Mouse (Mus musculus) hindbrain, postnatal 0 days (tissue): ENCODE data around the gene Rmnd5a. TPM values are rescaled to one million over a fixed set of nuclear protein-coding genes. Genes with fewer than 3 reads are reported as not detected.

Source experiments
- ATAC-seq: fragments of 200-750 bp; cut with Nextera tagmentation; 2 replicates; pipeline ENCODE4 v1.8.0; 2017; ENCODE audit warnings: mild to moderate bottlenecking, moderate TSS enrichment, moderate library complexity
- DNase-seq: peaks from one replicate; pipeline ENCODE4 v3.0.0-alpha.2; 2015; ENCODE audit warnings: low spot score
- H3K27ac ChIP-seq: fragments of 300-500 bp; sonication (generic); 2 replicates; pipeline ENCODE4 v1.5.1; 2014; ENCODE audit warnings: mild to moderate bottlenecking
- H3K27me3 ChIP-seq: fragments of 300-500 bp; sonication (generic); 2 replicates; pipeline ENCODE4 v1.6.1; 2014; ENCODE audit warnings: low read length, mixed read lengths; ENCODE audit not compliant: insufficient read depth
- H3K36me3 ChIP-seq: fragments of 300-500 bp; sonication (generic); 2 replicates; pipeline ENCODE4 v1.6.1; 2014; ENCODE audit warnings: low read length, mixed read lengths; ENCODE audit not compliant: insufficient read depth
- H3K4me1 ChIP-seq: fragments of 300-500 bp; sonication (generic); 2 replicates; pipeline ENCODE4 v1.6.1; 2014; ENCODE audit warnings: antibody characterized with exemption, low read length, mixed read lengths; ENCODE audit not compliant: insufficient read depth
- H3K4me2 ChIP-seq: fragments of 300-500 bp; sonication (generic); 2 replicates; pipeline ENCODE4 v1.6.1; 2014; ENCODE audit warnings: low read depth, mild to moderate bottlenecking, low read length, moderate library complexity, mixed read lengths
- H3K4me3 ChIP-seq: fragments of 300-500 bp; sonication (generic); 2 replicates; pipeline ENCODE4 v1.5.1; 2014; ENCODE audit warnings: low read length
- H3K9ac ChIP-seq: fragments of 300-500 bp; sonication (generic); replicated peaks from 2 replicates; pipeline ENCODE4 v1.6.1; 2014; ENCODE audit warnings: mild to moderate bottlenecking, low read length, moderate library complexity, mixed read lengths
- H3K9me3 ChIP-seq: fragments of 300-500 bp; sonication (generic); 2 replicates; pipeline ENCODE4 v1.6.1; 2016; ENCODE audit warnings: low read length, mixed read lengths
- CTCF ChIP-seq: IDR thresholded peaks from 2 replicates; pipeline ENCODE4 v1.5.1; 2016; ENCODE audit warnings: antibody characterized with exemption, control low read depth, low read depth
- WGBS: fragments of 180-500 bp; shearing (Covaris S2); extraction: QIAGEN DNeasy Blood & Tissue Kit; methylation state at CpG from one replicate; pipeline ENCODE4 v1.1.7; 2014; 5-methylcytosine and 5-hydroxymethylcytosine counted together
- polyA plus RNA-seq: library from polyadenylated mRNA; unstranded; fragments of >200 nt; fragmentation: Nextera tagmentation; extraction: Ambion mirVana; gene quantifications from 2 replicates; pipeline ENCODE4 v1.2.1, GENCODE M21; 2015
- total RNA-seq: library from RNA; depleted of rRNA; stranded (reverse); fragments of >200 nt; gene quantifications from 2 replicates; pipeline ENCODE4 v1.2.3, GENCODE M21; 2014

The Rmnd5a gene
- total and polyA plus RNA-seq, 2 experiments from 2014 or later, result 8.6 to 44.9 TPM

DNA sequence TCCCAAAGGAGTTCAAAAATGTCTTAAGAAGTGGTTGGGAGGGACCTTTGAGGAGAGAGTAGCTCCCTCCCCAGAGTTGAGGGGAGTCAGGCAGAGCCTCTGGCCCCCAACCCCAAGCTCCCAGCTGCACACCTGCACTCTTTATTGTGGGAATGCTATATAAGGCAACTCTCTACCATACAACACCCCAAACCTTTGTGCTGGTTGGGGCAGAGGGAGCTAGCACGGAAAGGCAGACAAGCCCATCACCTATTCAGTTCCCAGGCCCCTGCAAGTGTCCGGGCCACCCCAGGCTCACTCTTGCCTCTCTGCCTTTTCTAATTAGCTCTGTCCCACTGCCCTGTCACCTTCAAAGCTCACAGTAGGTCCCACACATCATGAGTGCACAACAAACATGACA lies 86.7 kb downstream of the Rmnd5a start:
- H3K4me2 ChIP-seq, result no peak overlapping the region
- H3K36me3 ChIP-seq, result no peaks in the 10 kb centered on the region
- H3K27me3 ChIP-seq, result no peaks in the 10 kb centered on the region
- no peak for DNase-seq
- no peak overlapping the region for H3K27ac ChIP-seq
- no peaks in the 10 kb centered on the region for H3K9me3 ChIP-seq
- TF ChIP-seq CTCF, result no peak
- H3K9ac ChIP-seq, result no peak overlapping the region
- 85% methylated on average over 2 of the region's 2 CpGs for WGBS
- no peak overlapping the region for H3K4me3 ChIP-seq
- no peak for ATAC-seq
- H3K4me1 ChIP-seq, result no peaks in the 10 kb centered on the region

DNA sequence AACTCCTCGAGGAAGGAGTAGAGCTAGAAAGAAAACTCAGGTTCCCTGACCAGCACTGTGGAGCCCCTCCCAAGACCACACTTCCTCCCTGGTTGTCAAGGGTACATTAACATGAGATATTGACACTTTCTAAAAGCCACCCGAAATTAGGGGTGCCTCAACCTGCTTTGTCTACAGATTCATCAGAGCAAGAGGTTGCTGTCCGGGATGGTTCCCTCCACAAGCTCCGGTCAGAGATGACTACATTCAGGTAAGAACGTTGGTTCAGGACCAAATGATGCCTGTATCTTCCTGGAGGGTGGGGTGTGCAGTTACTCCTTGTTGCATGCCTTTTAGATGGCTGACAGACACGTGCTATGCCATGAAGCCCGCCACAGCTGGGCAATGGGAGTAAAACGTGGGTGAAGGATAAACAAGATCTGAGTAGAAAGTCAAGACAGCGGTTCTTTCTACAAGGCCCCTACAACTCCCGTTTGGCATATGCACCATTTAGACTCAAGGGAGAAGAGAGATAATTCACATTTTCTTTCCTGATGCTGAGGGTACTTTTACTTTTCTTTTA lies 87.5 kb downstream of the Rmnd5a start:
- no peak for TF ChIP-seq CTCF
- no peaks in the 10 kb centered on the region for H3K9me3 ChIP-seq
- no peaks in the 10 kb centered on the region for H3K27me3 ChIP-seq
- no peak overlapping the region for H3K4me3 ChIP-seq
- no peak overlapping the region for H3K9ac ChIP-seq
- no peaks in the 10 kb centered on the region for H3K4me1 ChIP-seq
- ATAC-seq, result no peak
- no peaks in the 10 kb centered on the region for H3K36me3 ChIP-seq
- 85% methylated on average over 10 of the region's 10 CpGs for WGBS
- H3K27ac ChIP-seq, result no peak overlapping the region
- DNase-seq, result no peak
- H3K4me2 ChIP-seq, result no peak overlapping the region

DNA sequence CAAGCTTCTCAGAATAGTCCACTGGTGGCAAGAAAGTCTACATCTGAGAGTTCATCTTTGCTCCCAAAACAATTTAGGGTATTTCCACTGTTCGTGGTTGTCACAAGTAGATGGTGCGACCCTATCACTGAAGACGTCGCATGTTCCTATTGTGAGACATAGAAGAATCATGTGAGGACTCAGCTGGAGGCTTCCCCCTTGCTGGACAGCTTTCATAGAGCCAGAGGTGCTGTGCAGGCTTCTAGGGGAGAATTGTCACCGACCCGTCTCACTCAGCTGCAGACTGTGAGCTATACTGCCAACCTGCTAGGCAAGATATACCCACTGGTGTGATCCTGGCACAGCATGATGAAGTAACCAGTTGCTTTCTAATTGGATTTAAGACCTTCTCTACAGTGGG lies 88.2 kb downstream of the Rmnd5a start:
- no peak for TF ChIP-seq CTCF
- WGBS, result 91% methylated on average over 6 of the region's 6 CpGs
- DNase-seq (no peak), ATAC-seq (no peak)
- H3K4me3 ChIP-seq, result no peak overlapping the region
- no peak overlapping the region for H3K4me2 ChIP-seq
- no peaks in the 10 kb centered on the region for H3K27me3 ChIP-seq
- H3K4me1 ChIP-seq, result no peaks in the 10 kb centered on the region
- H3K9me3 ChIP-seq, result no peaks in the 10 kb centered on the region
- H3K27ac ChIP-seq, result no peak overlapping the region
- H3K36me3 ChIP-seq, result no peaks in the 10 kb centered on the region
- no peak overlapping the region for H3K9ac ChIP-seq

- H3K27ac ChIP-seq, result no peak overlapping the region
Measured at GRCm38 (mm10) chr6:71351201-71351600, 89.2 kb downstream of the Rmnd5a start.

DNA sequence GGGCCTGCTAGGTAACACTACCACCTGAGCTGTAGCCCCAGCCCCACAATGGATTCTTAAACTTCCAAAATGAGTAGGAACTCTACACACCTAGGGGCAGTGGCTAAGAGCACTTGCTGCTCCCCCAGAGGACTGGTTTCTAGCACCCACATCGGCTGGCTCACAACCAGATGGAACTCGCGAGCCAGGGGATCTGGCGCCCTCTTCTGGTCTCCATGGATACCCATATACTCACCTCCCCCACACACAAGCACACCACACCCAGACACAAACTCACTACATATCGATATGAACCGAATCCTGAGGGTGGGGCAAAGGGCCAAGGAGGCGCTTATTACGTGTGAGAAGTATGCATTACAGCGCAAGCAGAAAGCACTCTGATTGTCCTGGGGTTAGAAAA lies 92.4 kb downstream of the Rmnd5a start:
- H3K4me1 ChIP-seq, result no peaks in the 10 kb centered on the region
- no peaks in the 10 kb centered on the region for H3K9me3 ChIP-seq
- H3K4me3 ChIP-seq, result no peak overlapping the region
- TF ChIP-seq CTCF, result no peak
- H3K36me3 ChIP-seq, result no peaks in the 10 kb centered on the region
- H3K27me3 ChIP-seq, result no peaks in the 10 kb centered on the region
- H3K9ac ChIP-seq, result no peak overlapping the region
- WGBS, result 96% methylated on average over 9 of the region's 9 CpGs
- no peak overlapping the region for H3K4me2 ChIP-seq
- H3K27ac ChIP-seq, result no peak overlapping the region
- no peak for DNase-seq
- ATAC-seq, result no peak

More at GRCm38 (mm10) chr6:71351201-71351600, 89.2 kb downstream of the Rmnd5a start:
- ATAC-seq, result no peak
- no peak for TF ChIP-seq CTCF
- no peaks in the 10 kb centered on the region for H3K4me1 ChIP-seq
- no peaks in the 10 kb centered on the region for H3K36me3 ChIP-seq
- H3K9me3 ChIP-seq, result no peaks in the 10 kb centered on the region
- H3K4me3 ChIP-seq, result no peak overlapping the region
- DNase-seq, result no peak
- H3K4me2 ChIP-seq, result no peak overlapping the region
- no peaks in the 10 kb centered on the region for H3K27me3 ChIP-seq
- no peak overlapping the region for H3K9ac ChIP-seq
- WGBS, result 92% methylated on average over 3 of the region's 3 CpGs

DNA sequence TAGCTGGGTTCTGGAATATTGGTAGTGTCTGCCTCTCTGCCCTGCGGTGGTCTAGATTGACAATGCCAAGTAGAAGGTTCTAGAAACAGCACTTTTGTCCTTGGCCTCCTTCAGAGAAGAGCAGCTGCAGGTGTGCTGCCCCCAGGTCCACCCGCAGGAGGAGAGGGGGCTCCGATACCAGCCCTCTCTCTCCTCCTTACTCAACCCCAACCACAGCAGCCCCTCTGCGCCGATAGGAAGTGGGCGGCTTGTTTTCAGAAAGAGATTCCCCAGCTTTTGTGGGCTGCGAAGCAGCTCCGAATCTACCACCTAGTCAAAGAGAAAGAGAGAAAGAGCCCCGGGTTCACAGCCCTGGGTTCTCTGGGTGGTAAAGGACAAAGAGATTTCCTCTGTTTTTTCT lies 99.3 kb downstream of the Rmnd5a start:
- no peak for ATAC-seq
- Histone ChIP-seq H3K4me3 (no peak overlapping the region), H3K27ac (no peak overlapping the region), H3K36me3 (no peaks in the 10 kb centered on the region), H3K27me3 (no peaks in the 10 kb centered on the region), H3K9ac (no peak overlapping the region), H3K4me1 (no peaks in the 10 kb centered on the region), H3K4me2 (no peak overlapping the region), H3K9me3 (no peaks in the 10 kb centered on the region)
- 86% methylated on average over 9 of the region's 9 CpGs for WGBS
- no peak for TF ChIP-seq CTCF
- DNase-seq, result no peak

- no peak for TF ChIP-seq CTCF
- H3K4me1 ChIP-seq, result no peaks in the 10 kb centered on the region
- H3K27me3 ChIP-seq, result no peaks in the 10 kb centered on the region
- DNase-seq, result no peak
- H3K4me3 ChIP-seq, result no peak overlapping the region
- H3K27ac ChIP-seq, result no peak overlapping the region
- H3K9ac ChIP-seq, result no peak overlapping the region
- H3K36me3 ChIP-seq, result no peaks in the 10 kb centered on the region
- no peaks in the 10 kb centered on the region for H3K9me3 ChIP-seq
- ATAC-seq, result no peak
- WGBS, result 83% methylated on average over 4 of the region's 4 CpGs
- H3K4me2 ChIP-seq, result no peak overlapping the region
Measured at GRCm38 (mm10) chr6:71339351-71339750, 101.1 kb downstream of the Rmnd5a start.
